Mouse (Mus musculus) embryonic facial prominence, embryonic 12.5 days (tissue): ENCODE measurements at regions not wholly inside any gene's neighbourhood (a gene's known extent, or its start where the extent isn't known, plus 50 kb on each side); places are given as distances from the start of the nearest gene placed in this dataset.
"Not testable (repeated sequence)": the region's sequence is repeated elsewhere in the genome, so short reads cannot be mapped to it uniquely, and the experiment has no call there.

Source experiments
- ATAC-seq: fragments of 200-750 bp; cut with Nextera tagmentation; 2 replicates; pipeline ENCODE4 v1.8.0; 2017; ENCODE audit not compliant: insufficient number of reproducible peaks, insufficient read depth, low FRiP score, low TSS enrichment
- H3K27ac ChIP-seq: fragments of 300-500 bp; sonication (generic); 2 replicates; pipeline ENCODE4 v1.5.1; 2016; ENCODE audit warnings: mild to moderate bottlenecking
- H3K27me3 ChIP-seq: fragments of 300-500 bp; sonication (generic); 2 replicates; pipeline ENCODE4 v1.6.1; 2016; ENCODE audit warnings: mild to moderate bottlenecking, moderate library complexity
- H3K36me3 ChIP-seq: fragments of 300-500 bp; sonication (generic); 2 replicates; pipeline ENCODE4 v1.6.1; 2016; ENCODE audit warnings: mild to moderate bottlenecking
- H3K4me1 ChIP-seq: fragments of 300-500 bp; sonication (generic); 2 replicates; pipeline ENCODE4 v1.6.1; 2016
- H3K4me2 ChIP-seq: fragments of 300-500 bp; sonication (generic); replicated peaks from 2 replicates; pipeline ENCODE4 v1.6.1; 2016; ENCODE audit warnings: mild to moderate bottlenecking, moderate library complexity
- H3K4me3 ChIP-seq: fragments of 300-500 bp; sonication (generic); 2 replicates; pipeline ENCODE4 v1.5.1; 2016; ENCODE audit warnings: mild to moderate bottlenecking
- H3K9ac ChIP-seq: fragments of 300-500 bp; sonication (generic); 2 replicates; pipeline ENCODE4 v1.6.1; 2016; ENCODE audit warnings: mild to moderate bottlenecking, moderate library complexity
- H3K9me3 ChIP-seq: fragments of 300-500 bp; sonication (generic); 2 replicates; pipeline ENCODE4 v1.6.1; 2016; ENCODE audit warnings: mild to moderate bottlenecking, moderate library complexity
- WGBS: fragments of 180-500 bp; shearing (Covaris S2); methylation state at CpG from one replicate; pipeline ENCODE4 v1.1.7; 2016; 5-methylcytosine and 5-hydroxymethylcytosine counted together

GRCm38 (mm10) chr5:129361527-129361926 is 139.5 kb upstream of the Sfswap start:
- Histone ChIP-seq H3K4me2 (no peak overlapping the region), H3K27ac (no peak overlapping the region), H3K36me3 (no peaks in the 10 kb centered on the region), H3K9ac (no peak overlapping the region), H3K27me3 (no peaks in the 10 kb centered on the region), H3K4me3 (no peak overlapping the region), H3K4me1 (no peaks in the 10 kb centered on the region), H3K9me3 (no peaks in the 10 kb centered on the region)
- 81% methylated on average over 2 of the region's 2 CpGs for WGBS
- no peak for ATAC-seq

GRCm38 (mm10) chr5:129363189-129363588 is 137.8 kb upstream of the Sfswap start:
- Histone ChIP-seq H3K36me3 (no peaks in the 10 kb centered on the region), H3K4me1 (no peaks in the 10 kb centered on the region), H3K27me3 (no peaks in the 10 kb centered on the region), H3K9ac (no peak overlapping the region), H3K9me3 (no peaks in the 10 kb centered on the region), H3K4me2 (no peak overlapping the region), H3K4me3 (no peak overlapping the region), H3K27ac (no peak overlapping the region)
- 75% methylated on average over 10 of the region's 10 CpGs for WGBS
- no peak for ATAC-seq

DNA sequence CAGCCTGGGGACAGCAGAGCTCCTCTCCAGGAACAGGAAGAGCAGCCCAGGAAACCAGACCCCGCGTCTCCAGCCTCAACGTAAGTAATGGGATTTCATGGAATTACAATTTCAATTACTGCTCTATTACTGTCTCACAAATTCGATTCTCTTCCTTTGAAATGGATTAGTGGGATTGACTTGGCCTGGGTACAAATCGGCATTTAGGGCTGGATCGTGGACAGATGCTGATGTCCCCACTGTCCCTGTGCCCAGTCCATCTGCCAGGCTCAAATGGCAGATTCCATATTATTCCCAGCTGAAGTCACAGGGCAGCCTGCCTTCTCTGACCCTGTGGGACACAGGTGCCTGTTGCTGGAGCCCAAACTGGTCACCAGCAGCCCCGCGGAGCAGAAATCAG is 136.0 kb upstream of the Sfswap start:
- H3K27ac ChIP-seq: no peak overlapping the region
- H3K4me1 ChIP-seq: no peaks in the 10 kb centered on the region
- H3K27me3 ChIP-seq: no peaks in the 10 kb centered on the region
- no peaks in the 10 kb centered on the region for H3K36me3 ChIP-seq
- no peak overlapping the region for H3K9ac ChIP-seq
- no peak for ATAC-seq
- 57% methylated on average over 8 of the region's 8 CpGs for whole genome bisulfite sequencing
- no peak overlapping the region for H3K4me3 ChIP-seq
- H3K9me3 ChIP-seq: no peaks in the 10 kb centered on the region
- H3K4me2 ChIP-seq: no peak overlapping the region

DNA sequence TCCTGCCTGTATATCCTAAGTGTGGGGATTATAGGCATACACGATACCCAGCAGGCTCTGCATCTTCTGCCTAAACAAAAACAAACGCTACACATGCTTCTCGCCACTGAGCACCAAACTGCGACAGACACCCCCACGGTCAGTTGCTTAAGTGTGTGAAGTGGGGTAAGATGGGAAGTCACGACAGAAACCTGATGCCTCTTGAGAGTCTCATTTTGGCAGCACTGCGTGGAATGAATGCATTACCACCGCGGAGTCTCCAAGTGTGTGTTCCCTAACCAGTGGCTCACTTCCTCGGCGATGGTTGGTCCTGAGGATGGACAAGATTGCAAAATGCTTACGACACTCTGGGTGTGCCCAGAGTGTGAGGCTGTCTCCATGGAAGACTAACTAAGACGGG is 133.8 kb upstream of the Sfswap start:
- Histone ChIP-seq H3K9me3 (no peaks in the 10 kb centered on the region), H3K4me1 (no peaks in the 10 kb centered on the region), H3K4me3 (no peak overlapping the region), H3K4me2 (no peak overlapping the region), H3K27ac (no peak overlapping the region), H3K9ac (no peak overlapping the region), H3K27me3 (no peaks in the 10 kb centered on the region), H3K36me3 (no peaks in the 10 kb centered on the region)
- no peak for ATAC-seq
- WGBS: 76% methylated on average over 13 of the region's 13 CpGs

DNA sequence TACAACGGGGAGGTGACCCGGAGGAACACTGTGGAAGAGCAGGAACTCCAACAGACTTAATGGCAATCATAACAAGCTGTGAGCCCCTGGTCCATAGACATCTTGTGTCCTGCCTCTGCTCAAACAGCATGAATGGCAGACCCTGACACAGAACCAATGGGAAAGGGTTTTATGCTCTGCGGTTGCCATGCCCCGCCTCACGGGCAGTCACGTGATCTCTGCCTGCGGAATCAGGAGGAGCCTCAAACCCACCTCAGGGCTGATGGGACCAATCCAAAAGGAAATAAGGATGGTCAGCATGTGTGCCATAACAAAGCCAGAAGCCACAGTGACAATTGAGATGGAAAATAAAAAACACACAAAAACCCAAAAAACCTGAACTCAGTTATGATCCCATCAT is 120.2 kb upstream of the Sfswap start:
- no peak for ATAC-seq
- Histone ChIP-seq H3K36me3 (no peaks in the 10 kb centered on the region), H3K27ac (no peak overlapping the region), H3K4me3 (no peak overlapping the region), H3K27me3 (no peaks in the 10 kb centered on the region), H3K9me3 (0 out of 2 replicates have a peak, but pooled peaks cover 6% of the 10 kb centered on the region), H3K9ac (no peak overlapping the region), H3K4me2 (no peak overlapping the region), H3K4me1 (no peaks in the 10 kb centered on the region)
- 93% methylated on average over 7 of the region's 7 CpGs for WGBS

- Histone ChIP-seq H3K27ac (no peak overlapping the region), H3K4me2 (no peak overlapping the region), H3K4me1 (no peaks in the 10 kb centered on the region), H3K9me3 (no peaks in the 10 kb centered on the region), H3K9ac (no peak overlapping the region), H3K36me3 (no peaks in the 10 kb centered on the region), H3K4me3 (no peak overlapping the region), H3K27me3 (0 out of 2 replicates have a peak, but pooled peaks cover 5% of the 10 kb centered on the region)
- WGBS: 91% methylated on average over 8 of the region's 8 CpGs
- no peak for ATAC-seq
Observed at GRCm38 (mm10) chr5:129384976-129385375, 116.0 kb upstream of the Sfswap start.

DNA sequence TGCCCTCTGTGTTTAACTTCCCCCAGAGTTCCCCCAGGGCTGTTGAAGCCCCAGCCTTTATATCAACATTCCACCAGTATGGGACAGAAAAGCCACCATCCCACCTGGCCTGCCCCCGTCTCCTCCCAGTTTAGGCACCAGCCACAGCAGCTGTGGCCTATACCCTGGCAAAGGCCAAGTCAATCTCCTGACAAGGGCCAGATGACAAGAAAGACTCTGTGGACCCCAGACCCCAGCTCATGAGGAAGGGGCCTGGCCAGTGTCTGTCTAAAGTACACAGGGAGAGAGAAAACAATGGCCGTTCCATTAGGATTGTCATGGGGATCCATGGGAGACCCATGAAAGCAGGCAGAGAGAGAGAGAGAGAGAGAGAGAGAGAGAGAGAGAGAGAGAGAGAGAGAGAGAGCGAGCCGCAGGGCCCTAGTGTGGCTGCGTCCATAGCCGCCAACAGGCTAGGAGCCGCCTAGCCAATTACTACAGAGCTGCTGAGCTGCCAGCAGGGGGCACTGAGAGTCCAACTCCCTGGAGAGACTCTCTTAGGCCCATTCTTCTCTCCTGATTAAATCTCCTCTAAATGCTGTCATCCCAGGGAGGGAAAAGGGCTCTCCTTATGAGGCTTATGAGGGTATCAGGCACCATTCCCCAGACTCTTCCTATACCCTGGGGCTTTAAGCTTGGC is 114.9 kb upstream of the Sfswap start:
- not testable (repeated sequence) for H3K9me3 ChIP-seq, H3K27ac ChIP-seq, H3K4me2 ChIP-seq, H3K4me1 ChIP-seq, H3K4me3 ChIP-seq, H3K27me3 ChIP-seq, H3K36me3 ChIP-seq, H3K9ac ChIP-seq
- ATAC-seq: peak; percentile 83
- 66% methylated on average over 2 of the region's 7 CpGs for WGBS

DNA sequence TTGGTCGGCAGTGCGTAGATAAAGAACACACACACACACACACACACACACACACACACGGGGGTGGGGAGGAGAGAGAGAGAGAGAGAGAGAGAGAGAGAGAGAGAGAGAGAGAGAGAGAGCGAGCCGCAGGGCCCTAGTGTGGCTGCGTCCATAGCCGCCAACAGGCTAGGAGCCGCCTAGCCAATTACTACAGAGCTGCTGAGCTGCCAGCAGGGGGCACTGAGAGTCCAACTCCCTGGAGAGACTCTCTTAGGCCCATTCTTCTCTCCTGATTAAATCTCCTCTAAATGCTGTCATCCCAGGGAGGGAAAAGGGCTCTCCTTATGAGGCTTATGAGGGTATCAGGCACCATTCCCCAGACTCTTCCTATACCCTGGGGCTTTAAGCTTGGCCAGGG is 114.3 kb upstream of the Sfswap start:
- H3K36me3 ChIP-seq, H3K4me1 ChIP-seq, H3K4me3 ChIP-seq, H3K4me2 ChIP-seq, H3K27ac ChIP-seq, H3K9me3 ChIP-seq, H3K9ac ChIP-seq, H3K27me3 ChIP-seq: not testable (repeated sequence)
- WGBS: no CpG with 5 or more reads among the region's 8 CpGs
- ATAC-seq: peak; percentile 84

- Histone ChIP-seq H3K27me3 (0 out of 2 replicates have a peak, but pooled peaks cover 5% of the 10 kb centered on the region), H3K36me3 (no peaks in the 10 kb centered on the region), H3K4me1 (no peaks in the 10 kb centered on the region), H3K9ac (no peak overlapping the region), H3K4me3 (no peak overlapping the region), H3K27ac (no peak overlapping the region), H3K9me3 (no peaks in the 10 kb centered on the region), H3K4me2 (no peak overlapping the region)
- WGBS: 64% methylated on average over 3 of the region's 3 CpGs
- no peak for ATAC-seq
Observed at GRCm38 (mm10) chr5:129387301-129387700, 113.7 kb upstream of the Sfswap start.

GRCm38 (mm10) chr5:129390921-129391371 is 110.1 kb upstream of the Sfswap start:
- no peak overlapping the region for H3K4me3 ChIP-seq
- H3K9ac ChIP-seq: no peak overlapping the region
- no peaks in the 10 kb centered on the region for H3K4me1 ChIP-seq
- 0 out of 2 replicates have a peak, but pooled peaks cover 5% of the 10 kb centered on the region for H3K27me3 ChIP-seq
- H3K27ac ChIP-seq: no peak overlapping the region
- no peaks in the 10 kb centered on the region for H3K36me3 ChIP-seq
- ATAC-seq: no peak
- H3K4me2 ChIP-seq: no peak overlapping the region
- H3K9me3 ChIP-seq: no peaks in the 10 kb centered on the region
- 58% methylated on average over 4 of the region's 4 CpGs for WGBS

- H3K27me3 ChIP-seq: 0 out of 2 replicates have a peak, but pooled peaks cover 5% of the 10 kb centered on the region
- no peaks in the 10 kb centered on the region for H3K9me3 ChIP-seq
- no peaks in the 10 kb centered on the region for H3K4me1 ChIP-seq
- 71% methylated on average over 2 of the region's 2 CpGs for WGBS
- no peaks in the 10 kb centered on the region for H3K36me3 ChIP-seq
- H3K4me2 ChIP-seq: no peak overlapping the region
- no peak overlapping the region for H3K4me3 ChIP-seq
- no peak overlapping the region for H3K27ac ChIP-seq
- no peak overlapping the region for H3K9ac ChIP-seq
- ATAC-seq: no peak
Observed at GRCm38 (mm10) chr5:129393150-129393549, 107.9 kb upstream of the Sfswap start.

GRCm38 (mm10) chr5:129393606-129394255 is 107.3 kb upstream of the Sfswap start:
- ATAC-seq: no peak
- no peak overlapping the region for H3K4me2 ChIP-seq
- no peaks in the 10 kb centered on the region for H3K36me3 ChIP-seq
- H3K4me1 ChIP-seq: no peaks in the 10 kb centered on the region
- H3K27ac ChIP-seq: no peak overlapping the region
- WGBS: 84% methylated on average over 9 of the region's 9 CpGs
- no peak overlapping the region for H3K9ac ChIP-seq
- H3K27me3 ChIP-seq: no peaks in the 10 kb centered on the region
- no peaks in the 10 kb centered on the region for H3K9me3 ChIP-seq
- no peak overlapping the region for H3K4me3 ChIP-seq
